Mouse (Mus musculus) C2C12 (cell line): ENCODE measurements around the gene Zswim5.

Experiments used
- CTCF ChIP-seq: IDR thresholded peaks from one replicate; pipeline ENCODE4 v1.5.1; 2011; ENCODE audit not compliant: control insufficient read depth, insufficient read depth, insufficient read length
- MAX ChIP-seq: IDR thresholded peaks from one replicate; pipeline ENCODE4 v1.6.1; 2011; ENCODE audit warnings: mild to moderate bottlenecking, control low read depth
- MYOD1 ChIP-seq: IDR thresholded peaks from one replicate; pipeline ENCODE4 v1.6.1; 2011; ENCODE audit warnings: low read depth; ENCODE audit not compliant: control insufficient read depth, insufficient read length
- MYOG ChIP-seq: IDR thresholded peaks from one replicate; pipeline ENCODE4 v1.6.1; 2011; ENCODE audit not compliant: control insufficient read depth, insufficient read length; ENCODE audit errors: extremely low read depth
- USF1 ChIP-seq: IDR thresholded peaks from one replicate; pipeline ENCODE4 v1.6.1; 2011; ENCODE audit warnings: low read depth, mild to moderate bottlenecking, control low read depth, moderate library complexity

GRCm38 (mm10) chr4:116928006-116928651 is 51.0 kb downstream of the Zswim5 start:
- TF ChIP-seq CTCF = no peak
- TF ChIP-seq USF1 = no peak
- no peak for TF ChIP-seq MAX
- TF ChIP-seq MYOG = no peak
- TF ChIP-seq MYOD1 = no peak
